Mouse (Mus musculus) myocyte (in vitro differentiated cells): ENCODE data around the gene Auts2.

Experiments used
- MAX ChIP-seq: IDR thresholded peaks from one replicate; pipeline ENCODE4 v1.6.1; 2011; ENCODE audit warnings: low read depth, mild to moderate bottlenecking, control low read depth
- POLR2A ChIP-seq: IDR thresholded peaks from one replicate; pipeline ENCODE4 v1.6.1; 2011; ENCODE audit warnings: low read depth, mild to moderate bottlenecking, control low read depth, moderate library complexity; ENCODE audit not compliant: insufficient read length
- POLR2AphosphoS2 ChIP-seq: IDR thresholded peaks from one replicate; pipeline ENCODE4 v1.6.1; 2011; ENCODE audit warnings: low read depth, control low read depth; ENCODE audit not compliant: insufficient read length

- TF ChIP-seq POLR2A (no peak), MAX (no peak), POLR2AphosphoS2 (no peak)
Measured at GRCm38 (mm10) chr5:131458700-131459099, 1084.4 kb downstream of the Auts2 start.
